Mouse (Mus musculus) retina, adult 2 months (tissue): ENCODE measurements around the gene Ypel4.
"Not testable (repeated sequence)": the region's sequence is repeated elsewhere in the genome, so short reads cannot be mapped to it uniquely, and the experiment has no call there.

Source experiments
- DNase-seq: peaks from one replicate; pipeline ENCODE4 v3.0.0-alpha.2; 2012; ENCODE audit warnings: low read depth, low spot score

Gene Ypel4

DNA sequence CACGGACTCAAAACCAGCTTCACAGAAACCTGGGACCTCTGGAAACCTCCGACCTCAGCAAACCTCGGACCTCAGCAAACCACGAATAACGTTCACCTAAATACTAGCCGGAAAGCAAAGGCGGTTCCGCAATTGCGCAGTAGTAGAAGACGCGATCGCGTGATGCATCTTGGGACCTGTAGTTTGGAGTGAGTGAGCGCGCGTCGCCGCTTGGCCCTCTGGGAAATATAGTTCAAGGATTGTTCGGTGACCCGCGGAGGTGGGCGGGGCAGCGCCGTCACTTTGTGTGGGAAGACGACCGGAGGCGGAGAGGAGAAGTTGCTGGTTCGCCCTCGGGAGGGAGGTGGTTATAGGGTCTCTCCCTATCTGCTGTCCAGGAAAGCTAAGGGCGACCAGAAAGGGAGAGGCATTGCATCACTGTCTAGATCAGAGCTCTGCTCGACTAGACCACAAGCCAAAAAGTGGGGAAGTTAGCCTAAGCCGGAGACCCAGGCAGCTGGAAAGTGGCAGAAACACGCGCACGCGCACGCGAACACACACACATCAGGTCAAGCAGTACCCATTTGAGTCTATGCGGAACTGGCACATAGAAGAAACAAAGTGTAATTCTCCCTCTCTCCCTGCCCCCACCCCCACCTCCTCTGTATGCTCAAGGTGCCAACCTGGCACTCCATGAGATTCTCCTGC lies 6.5 kb upstream of the Ypel4 start, which contains the start of gene Clp1:
TSS of gene Clp1 (minus strand) at position 179 of the 687 bp plus-strand sequence.
- DNase-seq = peak; percentile 91

DNA sequence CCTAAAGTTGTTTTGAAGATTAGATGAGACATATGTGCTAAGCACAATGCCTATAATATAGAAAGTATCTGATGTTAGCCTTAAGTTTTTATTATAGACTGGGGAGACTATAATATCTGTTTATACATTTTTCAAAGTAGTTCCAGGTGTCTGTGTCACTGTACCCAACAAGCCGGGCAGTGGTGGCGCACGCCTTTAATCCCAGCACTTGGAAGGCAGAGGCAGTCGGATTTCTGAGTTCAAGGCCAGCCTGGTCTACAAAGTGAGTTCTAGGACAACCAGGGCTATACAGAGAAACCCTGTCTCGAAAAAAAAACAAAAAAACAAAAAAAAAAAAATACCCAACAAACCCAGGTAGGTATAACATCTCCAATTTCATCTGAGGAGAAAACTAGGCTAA lies 5.7 kb upstream of the Ypel4 start:
- not testable (repeated sequence) for DNase-seq

DNA sequence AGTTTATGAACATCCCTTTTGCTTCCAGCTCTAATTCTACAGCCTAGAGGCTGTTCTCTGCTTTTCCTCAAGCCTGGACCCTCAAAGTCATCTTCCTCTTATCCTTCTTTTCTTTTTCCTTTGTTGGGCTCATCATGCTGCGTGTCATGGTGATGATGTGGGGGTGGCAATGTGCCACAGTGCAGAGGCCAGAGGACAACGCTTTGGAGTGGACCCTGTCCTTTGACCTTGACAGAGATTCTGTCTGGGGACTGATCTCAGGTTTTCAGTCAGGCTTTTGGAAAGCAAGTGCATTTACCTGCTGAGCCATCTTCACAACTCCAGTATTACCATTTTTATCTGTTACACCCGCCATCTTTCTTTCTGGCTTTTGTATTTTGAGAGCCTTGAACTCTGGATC lies 2.7 kb upstream of the Ypel4 start:
- DNase-seq = no peak

DNA sequence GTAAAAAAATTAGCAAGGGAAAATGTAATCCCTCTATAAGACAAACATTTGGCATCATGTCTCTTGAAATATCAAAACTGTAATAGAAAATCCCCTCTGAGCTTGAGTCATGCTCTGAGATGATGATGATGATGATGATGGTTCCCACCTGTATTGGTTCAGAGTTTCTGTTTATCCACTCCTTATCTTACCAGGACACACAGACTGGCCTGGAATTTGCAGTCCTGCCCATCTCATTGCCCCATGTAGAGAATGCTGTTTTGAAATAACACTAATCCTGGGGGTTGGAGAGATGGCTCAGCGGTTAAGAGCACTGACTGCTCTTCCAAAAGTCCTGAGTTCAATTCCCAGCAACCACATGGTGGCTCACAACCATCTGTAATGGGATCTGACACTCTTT lies 1.5 kb upstream of the Ypel4 start:
- no peak for DNase-seq

DNA sequence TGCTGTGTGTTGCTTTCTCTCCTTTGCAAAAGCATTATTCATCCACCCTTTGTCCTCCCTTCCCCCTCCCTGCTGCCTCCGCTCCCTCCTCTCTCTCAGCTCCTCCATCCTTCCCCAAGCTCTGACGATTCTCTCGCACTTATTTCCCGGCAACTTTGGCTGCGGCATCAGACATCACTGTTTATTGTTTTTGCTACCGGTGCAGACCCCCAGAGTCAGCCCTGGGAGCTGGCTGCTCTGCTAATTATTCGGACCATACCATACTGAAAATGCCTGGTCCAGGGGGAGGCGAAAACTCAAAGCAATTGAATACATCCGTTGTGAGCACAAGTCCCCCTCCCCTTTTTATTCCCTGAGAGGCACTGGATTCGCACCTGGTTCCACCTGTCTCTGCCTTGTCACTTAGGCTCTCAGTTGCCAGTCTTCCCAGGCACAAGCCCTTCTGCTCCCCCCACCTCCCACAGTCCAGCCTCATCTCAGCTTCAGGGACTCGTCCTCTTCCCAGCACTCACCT lies 550 bp downstream of the Ypel4 start:
- DNase-seq = no peak

DNA sequence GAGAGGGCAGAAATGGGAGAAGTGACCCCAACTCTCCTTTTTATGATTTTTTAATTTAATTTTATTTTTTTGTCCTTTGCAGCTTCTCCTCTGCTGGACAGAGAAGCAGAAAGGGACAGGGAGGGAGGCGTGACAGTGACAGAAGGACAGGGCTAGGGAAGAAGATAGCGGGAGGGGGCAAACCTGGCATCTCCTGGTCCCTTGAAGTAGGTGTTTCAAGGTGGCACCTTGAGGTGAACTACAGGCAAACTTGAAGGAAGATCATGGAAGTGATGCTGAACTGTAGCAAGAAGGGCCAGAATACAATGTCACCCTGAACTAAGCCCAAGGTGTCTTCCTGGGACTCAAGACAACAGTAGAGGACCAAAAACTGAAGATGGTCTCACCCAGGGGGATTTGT lies 1.1 kb downstream of the Ypel4 start:
- DNase-seq = no peak

DNA sequence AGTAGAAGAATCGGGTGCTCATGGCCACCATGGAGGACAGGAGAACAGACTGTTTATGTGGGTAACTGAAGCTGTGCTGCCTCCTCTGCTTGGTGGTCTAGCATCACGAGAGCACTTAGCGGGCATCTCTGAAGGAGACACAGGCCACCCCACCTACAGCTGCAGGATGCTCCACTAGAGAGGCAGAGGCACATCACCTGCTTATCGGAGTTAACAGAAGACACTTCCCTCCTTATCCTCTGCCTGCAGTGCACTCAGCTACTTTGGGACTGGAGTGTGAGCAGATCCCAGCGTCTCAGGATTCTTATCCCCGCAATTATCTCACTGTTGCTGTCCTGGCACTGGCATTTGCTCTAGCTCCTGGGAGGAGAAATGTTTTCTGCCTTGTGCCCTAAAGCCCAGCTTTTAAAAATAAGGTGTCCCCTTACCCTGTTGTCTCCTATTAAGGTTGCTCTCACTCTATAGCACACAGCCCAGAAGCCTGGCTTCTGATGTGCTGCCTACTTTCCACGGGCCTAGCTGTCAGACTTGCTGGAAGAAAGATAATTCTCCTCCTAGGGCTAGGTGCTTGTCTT lies 1.6 kb downstream of the Ypel4 start:
- no peak for DNase-seq

DNA sequence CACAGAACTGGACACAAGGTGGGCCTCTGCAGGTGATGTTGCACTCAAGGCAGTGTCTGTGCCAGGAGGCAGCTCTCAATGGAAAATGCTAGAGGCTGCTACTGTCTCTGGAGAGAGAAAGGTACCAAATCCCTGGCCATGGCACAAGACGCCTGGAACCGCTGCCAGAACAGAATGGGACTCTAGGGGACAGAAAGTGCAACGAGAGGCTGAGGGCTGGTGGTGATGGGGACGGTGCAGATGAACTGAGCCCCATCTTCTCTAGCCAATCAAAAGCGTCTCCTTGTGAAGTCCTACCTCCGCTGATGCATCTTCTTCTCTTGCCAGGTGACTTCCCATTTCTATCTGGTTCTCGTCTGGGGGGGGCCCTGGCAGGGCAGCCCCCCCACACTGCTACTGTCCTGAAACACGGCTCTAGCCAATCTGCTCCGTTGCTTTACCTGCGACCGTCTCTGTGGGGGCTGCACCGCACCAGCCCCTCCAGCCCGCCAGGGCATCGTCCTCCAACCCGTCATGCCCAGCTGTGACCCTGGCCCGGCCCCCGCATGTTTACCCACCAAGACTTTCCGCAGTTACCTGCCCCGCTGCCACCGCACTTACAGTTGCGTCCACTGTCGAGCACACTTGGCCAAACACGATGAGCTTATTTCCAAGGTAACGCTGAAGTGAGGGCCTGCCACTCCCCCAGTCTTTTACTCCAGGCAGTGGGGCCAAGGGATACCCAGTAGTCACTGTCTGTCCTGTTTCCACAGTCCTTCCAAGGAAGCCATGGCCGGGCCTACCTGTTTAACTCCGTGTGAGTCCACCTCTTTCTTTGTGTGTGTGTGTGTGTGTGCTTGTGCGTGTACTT lies 2.7 kb downstream of the Ypel4 start:
- no peak for DNase-seq

DNA sequence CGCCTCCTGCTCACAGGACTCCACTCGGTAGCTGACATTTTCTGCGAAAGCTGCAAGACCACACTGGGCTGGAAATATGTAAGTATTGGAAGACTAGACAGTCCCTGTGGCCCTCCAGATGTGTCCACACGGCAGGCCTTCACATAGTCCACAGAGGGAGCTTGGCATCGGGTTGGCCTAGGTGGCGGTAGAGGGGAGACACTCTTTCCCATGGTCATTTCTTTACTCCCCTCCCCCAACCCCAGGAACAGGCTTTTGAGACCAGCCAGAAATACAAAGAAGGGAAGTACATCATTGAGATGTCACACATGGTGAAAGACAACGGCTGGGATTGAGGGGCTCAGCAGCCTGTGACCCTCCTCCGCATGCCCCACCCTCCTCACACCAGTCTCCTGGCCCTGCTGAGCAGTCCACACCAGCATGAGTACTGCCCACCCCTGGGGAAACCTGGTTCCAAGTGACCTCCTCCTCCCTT lies 3.6 kb downstream of the Ypel4 start:
- no peak for DNase-seq

DNA sequence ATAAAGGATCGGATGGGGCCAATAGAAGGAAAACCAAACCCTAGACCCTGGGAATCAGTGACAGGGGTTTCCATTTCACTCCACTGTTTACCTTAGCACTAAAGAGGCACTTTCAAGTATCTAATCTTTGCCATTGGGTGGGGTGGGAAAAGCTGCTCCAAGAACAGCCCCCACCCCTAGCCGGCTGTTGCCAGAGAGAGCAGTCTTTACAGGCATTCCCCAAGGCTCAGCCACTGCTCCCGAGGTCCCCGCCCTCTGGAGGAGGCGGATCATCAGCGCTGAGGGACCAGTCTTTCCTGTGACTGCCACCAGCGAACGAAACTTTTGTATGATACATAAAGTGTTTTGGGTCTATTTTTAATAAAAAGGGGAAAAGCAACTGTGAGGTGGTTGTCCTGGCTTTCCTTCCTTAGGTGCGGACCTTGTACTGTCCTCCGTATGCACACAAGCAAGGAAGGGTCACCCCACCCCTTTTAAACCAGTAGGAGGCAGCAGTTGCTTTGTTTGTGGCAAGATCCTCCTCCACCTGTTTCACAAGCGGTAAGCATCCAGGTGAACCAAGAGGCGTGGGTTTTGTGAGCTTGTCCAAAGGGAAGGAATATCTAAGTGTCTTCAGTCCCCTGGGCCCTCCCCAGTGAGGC lies 4.5 kb downstream of the Ypel4 start:
- DNase-seq = no peak

DNA sequence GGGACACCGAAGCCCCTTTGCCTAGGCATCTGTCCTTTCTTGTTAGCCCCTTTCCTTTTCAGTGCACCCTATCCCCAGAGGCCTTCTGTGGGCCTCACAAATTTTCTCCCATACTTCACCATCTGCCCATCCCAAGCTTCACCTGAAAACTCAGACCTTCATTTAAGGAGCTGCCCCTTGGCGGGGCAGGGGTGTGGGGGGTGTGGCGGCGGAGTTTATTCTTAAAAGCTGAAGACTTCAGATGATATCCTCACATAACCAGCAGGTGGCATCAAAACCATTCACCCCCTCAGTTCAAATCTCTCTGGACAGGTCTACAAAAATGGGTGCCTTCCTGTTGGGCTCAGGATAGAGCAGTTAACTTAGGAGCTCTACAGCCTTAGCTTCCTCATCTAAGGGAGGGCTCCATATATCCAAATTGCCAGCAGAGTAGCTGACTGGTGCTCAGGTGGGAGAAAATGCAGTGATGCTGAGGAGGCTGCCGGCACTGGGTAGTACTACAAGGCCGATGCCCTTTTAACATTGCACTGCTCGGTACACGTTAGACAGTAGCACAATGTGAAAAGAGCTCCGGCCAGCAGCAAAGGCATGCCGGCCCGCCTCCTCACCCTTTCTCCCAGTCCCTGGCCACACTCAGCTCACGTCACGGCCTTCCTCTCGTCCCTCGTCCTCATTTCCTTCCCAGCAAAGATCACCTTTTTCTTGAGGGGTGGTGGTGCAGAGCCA lies 6.9 kb downstream of the Ypel4 start:
- no peak for DNase-seq

DNA sequence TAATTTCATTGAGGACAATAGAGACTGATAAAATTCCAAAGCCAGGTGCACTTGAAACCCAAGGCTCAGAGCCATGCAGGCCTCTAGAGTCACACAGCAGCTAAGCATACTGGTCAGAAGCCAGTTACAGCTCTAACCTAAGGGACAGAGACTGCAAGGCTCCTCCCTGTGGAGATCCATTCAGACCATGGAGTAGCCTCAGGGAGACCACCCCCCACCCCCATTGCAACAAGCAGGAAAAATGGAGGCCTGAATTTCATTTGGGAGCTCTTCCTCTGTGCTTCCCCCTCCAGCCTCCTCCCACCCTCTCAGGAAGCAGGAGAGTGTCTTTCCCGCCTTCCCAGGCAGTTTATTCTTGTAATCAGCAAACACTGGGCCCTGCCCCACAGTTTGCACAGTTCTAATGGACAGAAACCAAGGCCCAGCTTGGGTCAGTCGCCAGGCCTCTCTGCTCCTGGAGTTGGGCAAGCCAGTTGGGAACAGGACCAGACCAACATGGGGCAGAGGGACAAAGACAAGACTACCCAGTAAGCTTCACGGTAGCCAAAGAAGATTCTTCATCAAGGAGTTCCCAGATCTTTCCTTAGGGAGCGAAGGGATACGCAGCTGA lies 8.1 kb downstream of the Ypel4 start:
- no peak for DNase-seq

DNA sequence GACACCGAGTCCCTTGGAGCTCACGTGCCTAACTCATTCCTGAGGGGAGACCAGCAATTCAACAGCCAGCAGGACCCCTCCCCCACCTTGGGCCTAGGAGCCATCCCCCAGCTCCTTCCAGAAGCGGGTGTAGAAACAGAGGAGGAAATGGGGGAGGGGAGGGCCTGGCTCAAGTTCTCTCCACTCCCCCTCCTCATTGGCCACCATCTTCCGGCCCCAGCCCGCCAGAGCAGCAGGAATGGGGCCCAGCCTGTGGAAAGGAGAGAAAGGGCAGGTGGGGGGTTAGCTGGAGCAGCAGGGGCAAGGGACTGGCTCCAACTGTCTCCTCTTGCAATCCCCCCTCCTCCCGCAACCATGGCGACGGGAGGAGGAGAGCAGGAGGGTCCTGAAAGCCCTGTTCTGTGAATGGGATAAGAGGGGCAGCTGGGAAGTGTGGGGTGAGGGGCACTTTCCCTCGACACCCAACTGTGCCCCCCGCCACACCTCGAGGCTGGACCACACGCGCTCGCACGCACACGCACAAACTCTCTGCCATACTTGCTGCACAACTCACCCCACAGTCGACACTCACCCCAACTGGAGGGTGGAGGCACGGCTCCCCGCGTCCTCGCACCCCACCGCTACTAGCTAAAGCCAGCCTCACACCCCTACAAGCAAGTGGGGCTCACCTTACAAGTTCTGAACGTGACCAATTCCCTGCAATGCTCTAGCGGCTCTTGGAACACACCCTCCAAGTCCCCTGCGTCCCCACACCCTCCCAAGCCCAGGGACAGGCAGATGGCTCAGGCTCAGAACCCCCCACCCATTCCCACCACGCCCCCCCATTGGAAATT lies 8.8 kb downstream of the Ypel4 start:
- DNase-seq = no peak

DNA sequence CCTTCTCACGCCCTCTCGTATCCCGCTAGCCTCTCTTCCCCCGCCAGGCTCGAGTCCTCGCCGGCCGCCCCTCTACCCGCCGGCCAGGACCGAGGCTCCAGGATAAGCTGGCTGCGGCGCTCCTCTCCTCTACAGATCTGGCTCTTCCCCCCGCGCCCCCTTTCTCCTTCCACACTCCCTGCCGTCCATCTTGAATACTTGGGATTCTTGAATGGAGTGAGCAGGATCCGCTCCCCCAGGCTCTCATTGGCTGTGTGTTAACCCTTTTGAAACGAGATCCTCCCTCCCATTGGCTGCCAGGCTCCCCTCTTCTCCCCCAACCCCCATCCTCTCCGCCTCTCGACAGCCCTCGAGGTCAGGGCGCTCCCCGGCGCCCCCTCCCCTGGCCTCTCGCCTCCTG lies 9.7 kb downstream of the Ypel4 start, which contains the start of gene Gm19426:
TSS of gene Gm19426 (minus strand) at position 95 of the 400 bp plus-strand sequence.
- peak; percentile 37 for DNase-seq

DNA sequence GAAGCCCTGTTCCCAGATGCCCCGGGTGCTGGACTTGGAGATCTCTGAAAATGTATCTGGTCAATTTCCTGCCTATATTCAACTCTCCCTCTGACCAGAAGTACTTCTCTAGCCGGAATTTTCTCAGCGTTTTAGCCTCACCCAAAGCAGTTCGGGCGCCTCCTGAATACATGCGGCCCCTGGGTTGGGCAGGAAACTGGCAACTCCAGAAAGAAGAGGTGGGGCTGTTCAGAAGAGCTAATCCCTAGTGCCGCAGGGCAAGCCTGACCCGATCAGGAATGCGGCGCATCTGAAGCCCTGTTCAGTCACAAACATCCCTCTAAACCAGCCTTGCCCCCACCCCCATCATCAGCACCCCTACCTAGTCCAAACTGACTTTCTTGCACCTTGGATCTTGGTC lies 10.3 kb downstream of the Ypel4 start:
- no peak for DNase-seq

DNA sequence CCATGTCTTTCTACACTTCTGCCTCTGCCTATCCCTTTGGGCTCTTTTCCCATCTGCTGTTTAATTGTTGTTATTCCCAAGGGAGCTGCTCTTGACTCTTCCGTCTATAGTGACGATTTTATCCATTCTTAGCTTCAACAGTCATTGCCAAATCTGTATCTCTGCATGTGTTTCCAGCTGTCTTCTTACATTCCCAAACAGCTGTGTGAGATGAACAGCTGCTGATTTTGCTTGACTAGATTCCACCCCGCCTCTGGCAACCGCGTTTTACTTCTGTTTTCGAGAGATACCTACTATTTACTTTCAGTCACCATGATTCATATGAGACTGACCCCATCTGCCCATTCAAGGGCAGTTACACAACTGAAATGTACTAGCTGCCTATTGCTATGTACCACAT lies 16.3 kb downstream of the Ypel4 start:
- DNase-seq = no peak

DNA sequence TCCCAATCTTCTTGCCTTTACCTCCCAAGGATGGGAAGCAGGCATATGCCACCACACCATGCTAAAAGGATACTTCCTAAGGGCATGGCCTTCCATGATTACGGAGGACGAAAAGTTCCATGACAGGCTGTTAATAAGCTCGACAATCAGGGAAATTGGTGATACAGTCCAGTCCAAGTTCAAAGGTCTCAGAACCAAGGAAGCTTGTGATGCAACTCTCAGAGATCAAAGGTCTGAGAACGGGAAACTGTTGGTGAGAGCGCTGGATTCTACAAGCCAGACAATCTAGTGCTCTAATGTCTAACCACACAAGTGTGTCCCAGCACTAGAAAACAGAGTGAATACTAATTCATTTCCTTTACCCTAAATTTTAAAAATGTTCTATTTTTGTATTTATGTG lies 22.4 kb downstream of the Ypel4 start:
- no peak for DNase-seq

DNA sequence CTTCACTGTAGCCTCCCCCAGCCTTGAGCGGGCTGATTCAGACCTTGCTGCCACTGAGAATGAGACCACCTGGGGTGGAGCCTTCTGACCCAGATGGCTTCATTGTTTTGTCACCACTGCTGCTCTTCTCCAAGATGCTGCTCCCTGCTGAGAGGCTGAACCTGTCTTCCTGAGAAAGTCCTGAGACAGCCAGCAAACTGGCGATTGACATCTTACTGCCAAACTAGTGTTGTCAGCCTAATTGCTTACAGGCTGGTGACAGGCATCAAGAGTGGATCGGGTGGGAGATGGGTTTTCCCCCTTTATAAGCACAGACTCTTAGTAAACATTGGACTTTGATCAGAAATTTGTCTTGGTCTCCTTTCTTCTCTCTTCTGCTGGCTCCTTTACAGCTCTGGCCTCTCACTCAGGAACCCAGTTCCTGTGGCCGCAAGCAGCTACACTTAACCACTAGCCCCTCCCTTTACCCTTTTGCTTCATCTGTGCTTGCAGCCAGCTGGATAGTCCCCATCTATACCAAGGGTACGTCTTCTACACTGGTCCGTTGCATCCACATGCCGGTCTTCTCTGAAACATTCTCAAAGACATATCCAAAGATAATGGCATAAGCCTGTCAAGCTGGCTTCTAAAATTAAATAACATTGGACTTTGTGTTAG lies 23.3 kb downstream of the Ypel4 start:
- DNase-seq = no peak

DNA sequence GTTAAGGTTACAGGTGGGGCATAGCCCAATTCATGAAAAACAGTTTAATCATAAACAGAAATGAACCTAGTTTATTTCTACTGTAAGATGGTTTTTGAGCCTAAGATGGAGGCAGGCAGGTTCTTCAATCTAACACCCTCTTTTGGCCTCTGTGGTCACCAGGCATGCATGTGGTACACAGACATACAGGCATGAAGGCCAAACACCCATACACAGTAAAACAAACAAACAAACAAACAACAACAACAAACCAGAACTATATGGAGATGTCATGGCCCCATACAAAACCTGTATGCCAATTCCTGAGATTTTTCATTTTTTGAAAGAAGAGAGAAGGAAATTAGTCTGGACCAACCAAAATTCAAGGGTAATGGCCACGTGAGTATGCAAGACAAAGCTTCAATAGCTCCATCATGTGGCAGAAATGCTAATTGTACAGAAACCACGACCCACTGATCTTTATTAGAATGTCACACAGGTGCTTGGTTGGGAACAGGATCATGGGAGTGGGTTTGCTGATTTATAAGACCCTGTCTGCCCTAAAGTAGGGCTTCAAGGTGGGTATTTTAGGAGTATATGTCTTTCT lies 24.8 kb downstream of the Ypel4 start:
- DNase-seq = no peak
